Mouse (Mus musculus) cerebellum, adult 8-10 months (tissue): ENCODE measurements around the gene Sbpl.

Source experiments
- DNase-seq: peaks from one replicate; pipeline ENCODE4 v3.0.0; 2022

The Sbpl gene

DNA sequence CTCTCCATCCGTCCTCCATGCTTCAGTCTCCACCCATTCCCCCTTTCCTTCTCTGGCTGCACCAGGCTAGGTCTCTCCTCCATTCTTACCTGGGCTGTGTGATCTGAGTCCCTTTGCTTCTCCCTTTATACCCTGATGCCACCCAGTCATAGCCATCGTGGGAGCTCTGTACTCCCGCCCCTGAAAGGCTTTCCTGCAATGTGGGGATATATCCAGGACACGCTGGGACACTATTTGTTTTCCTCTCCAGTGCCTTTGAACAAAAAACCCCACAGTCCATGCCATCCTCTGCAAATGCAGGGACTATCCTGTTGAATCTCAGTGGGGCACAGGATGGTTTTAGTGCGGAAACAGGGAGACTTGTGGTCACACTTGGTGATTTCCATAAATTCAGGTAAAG is at the start of gene Sbpl:
Gene Sbpl, minus strand, starts transcription at position 101 of the 400 bp plus-strand sequence.
- DNase-seq: no peak

DNA sequence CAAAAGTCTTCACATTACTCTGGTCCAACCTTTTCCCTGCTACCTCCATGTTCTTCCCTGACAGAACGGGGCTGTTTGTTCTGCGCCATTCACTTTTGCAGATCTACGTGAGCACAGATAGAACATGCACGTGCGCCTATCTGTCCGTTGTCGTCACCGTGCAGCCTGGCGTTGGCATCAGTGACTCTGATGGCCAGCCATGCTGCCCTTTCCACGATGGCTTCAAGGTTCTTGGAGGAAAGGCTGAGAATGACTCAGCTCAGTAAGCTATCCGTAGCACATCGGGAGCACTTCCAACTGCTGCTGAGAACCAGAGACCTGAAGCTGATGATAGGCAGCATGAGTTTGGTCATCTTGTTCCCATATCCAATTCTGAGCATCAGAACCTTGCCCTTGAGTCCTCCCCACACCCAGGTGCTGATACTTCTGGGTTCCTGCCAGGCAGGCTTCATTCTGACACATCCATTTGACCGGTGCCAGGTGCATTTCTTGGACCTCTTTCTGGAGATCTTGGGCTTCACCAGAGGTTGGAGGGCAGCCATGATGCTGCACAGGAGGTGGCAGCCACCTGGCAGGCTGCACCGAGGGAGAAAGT is 49.1 kb upstream of the Sbpl start:
- DNase-seq: peak; percentile 40

GRCm38 (mm10) chr17:24000404-24000803 is 45.3 kb upstream of the Sbpl start:
- no peak for DNase-seq

GRCm38 (mm10) chr17:23998383-23998782 is 43.3 kb upstream of the Sbpl start:
- no peak for DNase-seq

DNA sequence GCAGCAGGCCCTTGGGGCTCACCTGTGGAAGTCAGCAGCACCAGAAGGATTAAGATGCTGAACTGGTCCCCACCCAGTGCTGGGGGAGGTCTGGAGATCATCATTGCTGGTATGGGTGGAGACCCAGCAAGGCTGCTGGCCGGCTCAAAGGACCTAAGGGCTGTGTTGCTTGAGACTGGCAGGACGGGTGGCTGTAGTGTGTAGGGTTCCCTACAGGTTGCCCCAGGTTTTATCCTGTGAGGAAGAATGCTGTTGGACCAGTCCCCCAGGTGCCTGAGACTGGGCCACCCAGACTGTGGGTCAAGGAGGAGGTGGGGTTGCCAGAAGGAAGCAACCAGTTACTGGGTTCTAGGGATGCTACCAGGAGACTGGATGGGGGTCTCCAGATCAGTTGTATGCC is 42.8 kb upstream of the Sbpl start, which contains the start of gene Prss22:
Gene Prss22, minus strand, starts transcription at position 200 of the 400 bp plus-strand sequence.
- DNase-seq: no peak

DNA sequence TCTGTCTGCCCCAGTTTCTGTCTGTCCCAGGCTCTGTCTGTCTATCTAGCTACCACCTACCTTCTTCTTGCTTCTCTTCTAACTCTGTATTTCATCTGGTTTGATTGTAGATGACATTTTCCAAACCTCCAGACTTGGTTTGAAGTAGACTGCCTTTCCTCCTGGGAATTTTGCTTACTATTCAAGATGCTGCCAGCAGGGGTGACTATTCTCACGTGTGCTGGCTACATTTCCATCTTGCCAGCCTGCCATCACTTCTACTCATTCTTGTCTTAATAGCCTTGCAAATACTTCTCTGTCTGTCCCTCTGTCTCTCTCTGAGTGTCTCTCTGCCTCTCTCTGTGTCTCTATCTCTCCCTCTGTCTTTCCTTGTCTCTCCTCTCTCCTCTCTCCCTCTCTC is 40.3 kb upstream of the Sbpl start:
- no peak for DNase-seq

GRCm38 (mm10) chr17:23994667-23995066 is 39.6 kb upstream of the Sbpl start:
- DNase-seq: no peak

DNA sequence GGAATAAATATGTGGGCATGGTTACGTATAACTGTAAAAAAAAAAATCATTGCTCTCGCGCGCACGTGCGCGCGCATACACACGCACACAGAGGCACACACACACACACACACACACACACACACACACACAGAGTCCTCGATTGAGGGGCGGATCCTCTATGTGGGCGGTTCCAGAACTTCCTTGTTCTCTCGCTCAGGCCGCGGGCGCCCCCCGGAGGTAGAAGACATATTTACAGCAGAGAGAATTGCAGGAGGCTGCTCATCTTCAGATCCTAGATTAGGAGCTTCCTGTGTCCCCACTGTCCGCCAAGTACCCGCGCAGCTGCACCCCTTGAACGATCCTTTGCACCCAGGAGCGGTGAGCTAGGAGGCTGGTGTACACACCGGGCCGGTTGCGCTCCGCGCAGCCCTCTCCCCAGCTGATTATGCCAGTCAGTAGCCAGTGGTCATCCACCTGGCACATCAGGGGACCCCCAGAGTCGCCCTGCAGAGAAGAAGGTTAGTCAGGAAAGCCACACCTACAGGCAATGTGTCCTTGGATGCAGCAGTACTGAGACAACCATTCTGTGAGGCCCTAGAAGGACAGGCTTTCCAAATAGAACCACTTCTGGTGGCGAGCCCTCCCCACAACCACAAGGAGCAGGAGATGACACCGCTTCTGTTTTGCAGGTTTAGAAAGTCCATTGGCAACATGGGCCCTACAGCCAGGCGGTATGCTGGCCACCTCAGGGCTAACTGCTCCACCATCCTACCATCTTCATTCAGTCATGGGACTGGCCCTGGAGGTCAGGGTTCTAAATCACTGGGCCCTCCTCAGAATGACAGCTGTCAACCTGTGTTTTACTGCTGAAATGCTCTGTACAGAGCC is 38.7 kb upstream of the Sbpl start:
- peak; percentile 83 for DNase-seq

- no peak for DNase-seq
Observed at GRCm38 (mm10) chr17:23992789-23993553, 37.9 kb upstream of the Sbpl start.

GRCm38 (mm10) chr17:23989802-23990201 is 34.7 kb upstream of the Sbpl start:
- DNase-seq: no peak

DNA sequence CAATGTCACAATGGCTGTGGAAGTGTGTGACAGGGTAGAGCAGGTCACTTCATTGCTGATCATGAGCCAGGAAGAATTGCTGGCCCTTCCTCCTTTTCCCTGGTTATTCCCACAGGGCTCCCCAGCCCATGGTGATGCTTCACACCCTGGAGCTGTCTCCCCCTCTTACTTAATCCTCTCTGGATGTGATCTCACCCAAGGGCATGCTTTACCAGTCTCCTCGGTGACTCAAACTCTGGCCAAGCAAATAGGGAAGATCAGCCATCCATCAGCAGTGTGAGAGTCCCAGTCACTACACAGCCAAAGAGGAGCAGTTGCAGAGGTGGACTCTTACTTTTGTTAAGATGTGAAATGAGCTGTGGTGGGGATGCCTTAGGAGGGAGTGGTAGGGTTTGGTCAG is 29.9 kb upstream of the Sbpl start:
- no peak for DNase-seq

DNA sequence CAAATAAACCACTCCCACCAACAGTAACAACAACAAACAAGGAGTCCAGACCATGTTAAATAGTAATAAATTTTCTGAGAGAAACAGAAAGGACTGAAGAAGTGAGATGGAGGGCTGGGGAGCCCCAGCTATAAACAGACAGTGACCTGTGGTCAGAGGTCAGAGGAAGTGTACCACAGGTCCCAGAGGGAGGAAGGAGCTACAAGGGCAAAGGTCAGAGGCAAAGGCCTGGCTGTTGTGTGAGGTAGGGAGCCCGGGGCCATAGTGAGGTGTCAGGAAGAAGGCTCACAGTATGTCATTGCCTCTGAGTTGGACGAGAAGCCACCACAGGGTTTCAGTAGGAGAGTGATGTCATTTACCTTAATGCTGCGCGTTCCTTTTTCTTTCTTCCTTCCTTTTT is 27.8 kb upstream of the Sbpl start:
- no peak for DNase-seq

DNA sequence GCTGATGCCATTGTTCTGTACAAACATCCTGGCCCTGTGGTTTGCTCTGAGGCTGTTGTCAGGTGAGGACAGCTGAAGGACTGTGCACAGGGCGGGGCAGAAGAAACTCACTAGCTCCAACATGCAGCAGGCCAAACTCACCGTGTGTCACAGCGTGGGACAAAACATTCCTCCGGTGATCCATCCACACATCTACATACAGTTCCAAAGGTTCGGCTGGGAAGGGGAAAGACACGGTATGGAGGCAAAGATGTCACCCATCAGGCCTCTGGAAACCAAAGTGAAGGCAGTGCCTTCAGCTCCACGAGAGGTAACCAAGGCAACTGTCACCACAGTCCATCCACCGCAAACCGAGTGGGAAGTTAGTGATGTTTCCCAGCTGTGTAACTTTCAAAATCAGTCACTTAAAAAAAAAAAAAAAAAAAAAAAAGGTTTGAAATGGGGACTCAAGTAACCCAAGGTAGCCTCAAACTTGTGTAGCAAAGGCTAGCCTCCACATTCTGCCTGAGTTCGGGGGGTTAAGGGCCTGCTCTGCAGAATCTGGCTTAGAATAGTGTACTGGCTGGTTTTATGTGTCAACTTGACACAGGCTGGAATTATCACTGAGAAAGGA is 25.3 kb upstream of the Sbpl start, which contains the start of gene Prss30:
Gene Prss30, minus strand, starts transcription at position 270 of the 613 bp plus-strand sequence.
- DNase-seq: no peak

- no peak for DNase-seq
Observed at GRCm38 (mm10) chr17:23979471-23979870, 24.4 kb upstream of the Sbpl start.

DNA sequence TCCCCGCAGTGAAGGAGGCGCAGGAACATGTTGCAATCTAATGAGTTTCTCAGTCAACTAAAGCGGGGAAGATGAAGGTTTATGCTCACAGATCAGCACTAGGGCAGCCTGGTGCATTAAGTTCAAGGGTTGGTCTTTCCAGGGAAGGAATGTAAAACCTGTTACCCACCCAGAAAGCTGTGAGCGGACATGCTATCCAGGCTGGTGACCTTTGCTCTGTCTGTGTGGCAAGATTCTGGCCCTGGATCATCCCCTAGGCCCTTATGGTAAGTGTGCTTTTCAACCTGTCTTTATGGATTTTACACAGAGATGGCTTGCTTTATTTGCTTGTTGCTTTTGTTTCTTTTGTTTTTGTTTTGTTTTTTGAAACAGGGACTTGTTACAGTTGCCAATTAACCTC is 21.6 kb upstream of the Sbpl start:
- no peak for DNase-seq

DNA sequence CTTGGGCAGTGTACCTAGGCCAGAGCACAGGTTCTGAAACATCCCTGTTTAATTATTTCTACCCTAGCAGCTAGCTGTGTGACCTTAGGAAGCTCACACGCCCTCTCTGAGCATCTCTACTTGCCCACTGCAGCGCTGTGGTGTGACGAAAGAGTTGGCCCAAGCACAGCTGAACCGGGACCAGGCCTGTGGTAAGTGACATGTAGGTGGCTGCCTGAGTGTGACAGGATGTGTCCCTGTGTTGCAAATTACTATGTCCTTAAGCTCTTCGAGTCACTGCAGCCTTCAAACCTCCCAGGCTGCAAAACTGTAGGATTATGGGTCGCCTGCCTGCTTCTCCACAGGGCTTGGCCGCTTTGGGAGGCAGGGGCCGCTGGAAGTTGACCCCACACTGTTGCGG is 16.2 kb upstream of the Sbpl start:
- no peak for DNase-seq

GRCm38 (mm10) chr17:23969231-23969630 is 14.2 kb upstream of the Sbpl start:
- peak; percentile 54 for DNase-seq

DNA sequence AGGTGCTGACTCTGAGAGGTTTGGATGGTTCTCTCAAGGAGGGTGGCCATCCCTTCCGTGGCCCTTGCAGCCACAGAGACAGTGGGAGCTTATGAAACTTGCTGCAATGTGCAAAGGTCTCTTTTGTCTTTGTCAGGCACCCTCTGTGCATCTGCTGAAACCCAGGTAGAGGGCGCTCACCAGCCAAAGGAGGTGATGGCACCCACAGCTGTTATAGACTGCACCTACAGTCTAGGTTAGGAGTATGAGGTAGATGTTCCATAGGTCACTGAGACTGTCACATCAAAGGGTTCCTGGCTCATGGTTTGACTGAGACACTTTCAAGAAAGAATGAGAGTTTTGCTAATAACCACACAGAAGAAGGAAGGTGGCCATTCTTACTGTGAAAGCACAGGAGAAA is 13.7 kb upstream of the Sbpl start:
- DNase-seq: no peak

DNA sequence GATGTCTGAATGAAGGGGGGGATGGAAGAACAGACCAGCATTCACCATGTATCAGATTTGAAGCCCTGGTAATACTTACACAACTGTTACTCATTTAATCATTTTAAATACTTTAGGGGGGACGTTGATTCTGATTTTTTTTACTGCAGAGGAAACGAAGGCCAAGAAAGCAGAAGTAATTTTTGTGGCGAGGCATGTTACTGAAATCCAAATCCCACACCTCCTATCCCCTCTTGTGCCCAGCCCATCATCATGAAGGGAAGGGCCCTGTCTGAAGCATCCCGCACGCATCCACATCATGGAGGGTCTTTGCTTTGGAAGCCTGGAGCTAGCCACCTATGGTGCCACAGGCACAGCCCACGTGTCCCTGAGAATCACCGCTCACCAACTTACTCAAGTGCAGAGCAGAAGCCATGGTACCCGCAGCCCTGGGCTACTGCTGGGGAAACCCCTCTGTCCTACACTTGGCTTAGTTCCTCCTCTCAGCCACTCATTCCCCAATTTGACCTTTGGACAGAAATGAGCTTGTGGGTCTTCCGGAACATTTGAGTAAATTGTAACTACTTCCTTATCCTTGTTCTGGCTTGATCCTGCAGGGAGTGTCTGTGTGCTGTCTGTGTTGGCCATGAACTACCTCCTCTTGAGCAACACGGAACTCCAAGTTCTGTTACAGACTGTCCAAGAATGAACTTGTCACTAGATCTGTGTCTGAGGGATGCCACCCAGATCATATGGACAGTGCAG is 11.8 kb upstream of the Sbpl start:
- no peak for DNase-seq

DNA sequence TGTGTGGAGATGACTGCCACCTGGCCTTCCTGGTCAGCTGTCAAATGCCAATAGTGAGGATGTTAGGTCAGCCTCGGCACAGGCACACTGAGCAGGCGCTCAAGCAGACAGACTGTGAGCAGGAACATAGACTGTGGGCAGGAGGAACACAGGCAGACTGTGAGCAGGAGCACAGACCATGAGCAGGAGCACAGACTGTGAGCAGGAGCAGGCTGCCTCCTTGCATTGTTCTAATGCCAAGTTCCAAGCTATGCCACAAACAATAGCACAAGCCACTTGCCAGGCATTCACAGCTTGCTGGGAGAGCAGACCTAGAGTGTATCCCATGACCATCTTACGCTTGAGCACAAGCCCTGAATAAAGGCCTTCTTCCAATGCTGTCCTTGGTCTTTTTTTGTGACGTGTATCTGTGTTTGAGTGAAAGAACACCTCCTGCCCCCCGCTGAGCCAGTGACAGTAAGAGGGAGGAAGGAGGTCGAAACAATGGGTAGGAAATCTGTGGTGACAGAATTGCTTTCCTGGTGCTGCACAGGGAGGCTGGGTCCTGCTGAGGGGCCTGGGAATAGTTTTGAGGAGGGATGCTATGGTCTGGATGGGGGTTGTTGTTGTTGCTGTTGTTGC is 10.8 kb upstream of the Sbpl start:
- DNase-seq: peak; percentile 17

GRCm38 (mm10) chr17:23961573-23962122 is 6.6 kb upstream of the Sbpl start:
- DNase-seq: no peak
